Mouse (Mus musculus): ENCODE data around the gene Cebpg. TPM values are rescaled to one million over a fixed set of nuclear protein-coding genes. Genes with fewer than 3 reads are reported as not detected.

Gene Cebpg
- polyA plus RNA-seq (2012; rRNA removed): 25.8 and 27.7 TPM in 2 replicates

DNA sequence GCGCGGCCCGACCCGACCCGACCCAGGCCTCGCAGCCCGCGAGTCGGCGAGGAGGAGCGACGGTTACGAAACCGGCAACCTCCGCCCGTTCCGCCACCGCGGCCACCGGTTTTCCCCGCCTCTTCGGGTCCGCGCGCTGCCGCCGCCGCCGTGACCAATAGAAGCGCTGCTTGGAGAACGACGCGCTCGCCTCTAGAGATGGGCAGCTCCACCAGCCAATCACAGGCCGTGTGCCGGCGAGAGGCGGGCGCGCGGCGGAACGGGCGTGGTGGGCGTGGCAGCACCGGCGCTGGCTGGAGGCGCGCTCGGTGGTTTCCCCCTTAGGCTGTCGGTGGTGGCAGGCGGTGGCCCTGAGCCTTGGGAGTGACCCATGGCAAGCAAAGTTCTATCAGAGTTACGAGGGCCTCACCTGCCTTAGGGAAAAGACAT lies at the start of gene Cebpg:
Gene Cebpg (minus strand): TSS at position 138 of the 429 bp plus-strand sequence.
- H3K4me1 ChIP-seq (ENCODE audit: control insufficient read depth, insufficient read depth, low read length): peaks cover 7% of the 10 kb centered on the region; the same call in 1 of the 2 replicates
- H3K27ac ChIP-seq (ENCODE audit: insufficient read depth, low read length): peak within 1 kb of the TSS; percentile 79
- H3K4me3 ChIP-seq (ENCODE audit: insufficient read depth, low read length): peak within 1 kb of the TSS; percentile 79
- TF ChIP-seq POLR2A (IDR thresholded peaks at IDR 0.05; ENCODE audit: extremely low read depth, insufficient read depth, low read length): peak; percentile 59
- no peak for TF ChIP-seq CTCF (IDR thresholded peaks at IDR 0.05; ENCODE audit: extremely low read depth, insufficient read depth, low read length)

DNA sequence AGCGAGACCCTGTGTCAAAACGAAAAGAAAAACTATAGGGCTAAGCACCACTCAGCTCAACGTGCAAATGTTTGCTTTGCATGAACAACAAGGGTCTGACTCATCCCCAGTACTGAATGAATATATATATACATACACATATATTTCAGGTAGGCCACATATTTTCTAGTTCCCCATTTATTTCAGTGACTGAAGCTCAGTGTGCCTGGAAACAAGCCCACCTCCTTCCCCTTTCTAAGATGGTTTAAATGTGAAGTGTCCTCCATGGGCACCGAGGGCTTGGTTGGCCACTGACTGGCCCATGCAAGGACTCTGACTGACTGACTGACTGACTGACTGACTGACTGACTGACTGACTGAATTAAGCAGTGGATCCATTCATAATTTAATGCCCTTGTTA lies 43.2 kb upstream of the Cebpg start:
- TF ChIP-seq CTCF (IDR thresholded peaks at IDR 0.05; ENCODE audit: extremely low read depth, insufficient read depth, low read length) (no peak), POLR2A (IDR thresholded peaks at IDR 0.05; ENCODE audit: extremely low read depth, insufficient read depth, low read length) (no peak)
- Histone ChIP-seq H3K4me3 (ENCODE audit: insufficient read depth, low read length) (no peak overlapping the region), H3K27ac (ENCODE audit: insufficient read depth, low read length) (no peak overlapping the region), H3K4me1 (ENCODE audit: control insufficient read depth, insufficient read depth, low read length) (no peaks in the 10 kb centered on the region)

DNA sequence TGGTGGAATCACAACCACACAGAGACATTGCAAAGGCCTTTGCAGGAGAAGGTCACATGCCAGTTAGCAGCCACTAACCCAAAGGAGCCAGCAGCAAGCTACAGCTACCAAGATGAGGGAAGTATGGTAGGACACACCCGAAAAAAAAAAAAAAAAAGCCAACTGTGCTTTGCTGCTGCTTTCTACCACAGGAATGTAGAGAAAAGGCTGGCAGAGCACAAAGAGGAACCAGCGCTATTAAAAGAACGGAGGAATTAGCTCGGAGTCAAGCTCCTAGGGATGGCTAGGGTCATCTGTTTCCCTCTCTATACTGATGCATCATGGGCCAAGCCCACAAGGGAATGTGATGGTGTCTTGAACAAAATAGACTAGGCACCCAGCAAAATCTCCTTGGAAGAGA lies 42.4 kb upstream of the Cebpg start:
- Histone ChIP-seq H3K4me3 (ENCODE audit: insufficient read depth, low read length) (no peak overlapping the region), H3K4me1 (ENCODE audit: control insufficient read depth, insufficient read depth, low read length) (no peaks in the 10 kb centered on the region), H3K27ac (ENCODE audit: insufficient read depth, low read length) (no peak overlapping the region)
- TF ChIP-seq CTCF (IDR thresholded peaks at IDR 0.05; ENCODE audit: extremely low read depth, insufficient read depth, low read length) (no peak), POLR2A (IDR thresholded peaks at IDR 0.05; ENCODE audit: extremely low read depth, insufficient read depth, low read length) (no peak)

DNA sequence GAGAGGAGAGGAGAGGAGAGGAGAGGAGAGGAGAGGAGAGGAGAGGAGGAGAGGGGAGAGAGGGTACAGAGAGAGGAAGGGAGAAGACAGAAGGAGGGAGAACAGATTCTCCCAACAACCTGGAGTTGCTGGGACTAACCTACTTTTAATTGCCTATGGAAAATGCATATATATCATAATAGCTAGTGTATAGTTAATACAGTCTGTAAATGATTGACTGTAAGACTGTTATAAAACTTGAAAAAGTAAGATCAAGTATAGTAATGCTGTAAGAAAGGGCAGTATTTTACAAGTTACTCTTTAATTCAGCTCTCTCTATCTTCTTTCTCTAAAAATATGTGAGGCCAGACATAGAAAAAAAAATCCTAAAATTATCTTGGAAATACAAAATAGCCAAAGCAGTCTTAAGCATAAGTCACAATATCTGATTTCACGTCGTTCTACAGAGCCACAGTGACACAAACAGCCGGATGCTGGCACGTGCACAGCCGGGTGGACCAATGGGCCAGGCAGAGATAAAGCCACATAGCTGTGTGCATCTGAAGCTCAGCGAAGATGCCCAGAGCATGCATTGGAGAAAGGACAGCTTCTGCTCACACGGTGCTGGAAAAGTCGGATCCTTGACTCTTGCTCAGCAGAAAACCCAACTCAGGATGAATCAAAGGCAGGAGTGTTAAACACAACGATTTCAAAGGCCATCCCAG lies 38.8 kb upstream of the Cebpg start:
- Histone ChIP-seq H3K4me1 (ENCODE audit: control insufficient read depth, insufficient read depth, low read length) (no peaks in the 10 kb centered on the region; the same call in 1 of the 2 replicates), H3K4me3 (ENCODE audit: insufficient read depth, low read length) (no peak overlapping the region), H3K27ac (ENCODE audit: insufficient read depth, low read length) (no peak overlapping the region)
- TF ChIP-seq CTCF (IDR thresholded peaks at IDR 0.05; ENCODE audit: extremely low read depth, insufficient read depth, low read length) (no peak), POLR2A (IDR thresholded peaks at IDR 0.05; ENCODE audit: extremely low read depth, insufficient read depth, low read length) (no peak)

DNA sequence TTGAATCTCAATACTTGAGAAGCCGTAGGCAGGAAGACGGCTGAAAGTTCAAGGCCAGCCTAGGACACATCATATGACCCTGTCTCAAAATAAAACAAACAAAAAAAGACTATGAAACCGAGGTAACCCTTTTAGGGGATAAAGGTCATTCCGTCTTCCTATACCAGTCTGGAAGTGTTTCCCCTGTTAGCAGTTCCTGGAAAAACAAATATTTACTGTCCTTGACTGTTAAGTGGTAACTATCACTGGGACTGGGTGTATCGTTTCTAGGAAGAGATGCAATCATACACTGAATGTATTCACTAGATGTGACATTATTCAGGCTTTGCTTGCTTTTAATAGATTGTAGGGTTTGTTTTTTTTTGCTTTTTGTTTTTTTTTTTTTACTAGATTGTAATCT lies 34.2 kb upstream of the Cebpg start:
- Histone ChIP-seq H3K4me3 (ENCODE audit: insufficient read depth, low read length) (no peak overlapping the region), H3K27ac (ENCODE audit: insufficient read depth, low read length) (no peak overlapping the region), H3K4me1 (ENCODE audit: control insufficient read depth, insufficient read depth, low read length) (no peaks in the 10 kb centered on the region; the same call in 1 of the 2 replicates)
- TF ChIP-seq CTCF (IDR thresholded peaks at IDR 0.05; ENCODE audit: extremely low read depth, insufficient read depth, low read length) (no peak), POLR2A (IDR thresholded peaks at IDR 0.05; ENCODE audit: extremely low read depth, insufficient read depth, low read length) (no peak)

DNA sequence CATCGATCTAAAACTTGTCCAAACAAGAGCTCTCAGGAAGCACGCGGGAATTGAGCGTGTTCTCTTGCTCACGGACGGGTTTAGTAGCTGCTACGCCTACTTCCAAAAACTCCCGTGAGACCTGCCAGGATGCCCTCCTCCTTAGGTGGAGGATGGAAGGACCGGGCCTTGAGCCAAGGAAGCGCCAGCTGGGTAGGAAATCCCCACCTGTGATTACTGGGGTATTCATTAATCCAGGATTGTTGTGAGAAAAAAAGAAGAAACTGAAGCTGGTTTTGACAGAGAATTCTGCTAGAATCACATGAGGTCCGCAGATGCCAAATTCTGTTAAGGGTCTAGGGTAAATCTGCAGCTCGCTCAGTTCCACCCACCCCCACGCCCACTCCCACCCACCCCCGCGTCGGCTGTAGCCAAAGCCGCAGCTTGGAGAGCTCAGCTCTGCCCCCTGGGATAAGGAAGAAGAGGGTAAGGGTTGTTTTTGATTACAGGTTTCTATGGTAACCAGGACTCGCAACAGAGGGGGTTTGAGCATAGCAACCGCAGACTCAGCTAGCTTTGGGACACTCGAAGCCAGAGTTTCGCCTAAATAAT lies 30.0 kb upstream of the Cebpg start:
- Histone ChIP-seq H3K4me3 (ENCODE audit: insufficient read depth, low read length) (no peak overlapping the region), H3K27ac (ENCODE audit: insufficient read depth, low read length) (no peak overlapping the region), H3K4me1 (ENCODE audit: control insufficient read depth, insufficient read depth, low read length) (no peaks in the 10 kb centered on the region)
- TF ChIP-seq POLR2A (IDR thresholded peaks at IDR 0.05; ENCODE audit: extremely low read depth, insufficient read depth, low read length) (no peak), CTCF (IDR thresholded peaks at IDR 0.05; ENCODE audit: extremely low read depth, insufficient read depth, low read length) (no peak)

DNA sequence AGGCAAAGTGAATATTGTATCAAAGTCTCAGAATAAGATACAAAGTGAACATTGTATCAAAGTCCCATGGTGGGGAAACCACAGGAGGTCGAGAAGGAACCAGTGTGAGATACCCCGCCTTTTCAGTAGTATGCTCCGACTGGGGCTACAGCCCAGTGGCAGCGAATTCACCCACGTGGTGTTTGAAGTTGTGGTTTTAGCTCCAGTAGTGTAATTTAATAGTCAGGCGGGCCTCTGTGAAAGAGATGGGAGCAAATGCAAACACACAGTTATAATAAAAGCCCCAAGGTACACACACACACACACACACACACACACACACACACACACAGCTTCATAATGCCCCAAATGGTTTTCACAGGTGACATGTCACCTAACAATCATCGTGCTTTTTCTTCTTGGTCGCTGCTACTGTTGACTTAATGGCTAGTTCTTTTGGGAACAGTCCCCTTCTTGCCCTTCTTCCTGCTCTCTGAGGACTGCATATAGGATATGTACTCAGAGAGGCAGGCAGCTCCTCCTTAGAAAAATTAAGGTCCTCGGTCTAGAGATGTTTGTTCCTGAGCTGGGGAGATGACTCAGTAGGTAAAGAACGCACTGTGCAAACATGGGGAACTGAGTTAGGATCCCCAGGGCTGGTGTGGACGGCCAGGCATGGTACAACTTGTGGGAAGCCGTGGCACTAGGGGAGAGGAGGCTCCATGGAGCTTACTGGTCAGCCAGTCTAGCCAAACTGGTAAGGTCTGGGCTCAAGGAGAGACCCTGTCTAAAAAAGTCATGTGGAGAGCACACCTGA lies 28.4 kb upstream of the Cebpg start:
- no peak overlapping the region for H3K4me3 ChIP-seq (ENCODE audit: insufficient read depth, low read length)
- TF ChIP-seq CTCF (IDR thresholded peaks at IDR 0.05; ENCODE audit: extremely low read depth, insufficient read depth, low read length): no peak
- TF ChIP-seq POLR2A (IDR thresholded peaks at IDR 0.05; ENCODE audit: extremely low read depth, insufficient read depth, low read length): no peak
- no peaks in the 10 kb centered on the region for H3K4me1 ChIP-seq (ENCODE audit: control insufficient read depth, insufficient read depth, low read length)
- H3K27ac ChIP-seq (ENCODE audit: insufficient read depth, low read length): no peak overlapping the region

DNA sequence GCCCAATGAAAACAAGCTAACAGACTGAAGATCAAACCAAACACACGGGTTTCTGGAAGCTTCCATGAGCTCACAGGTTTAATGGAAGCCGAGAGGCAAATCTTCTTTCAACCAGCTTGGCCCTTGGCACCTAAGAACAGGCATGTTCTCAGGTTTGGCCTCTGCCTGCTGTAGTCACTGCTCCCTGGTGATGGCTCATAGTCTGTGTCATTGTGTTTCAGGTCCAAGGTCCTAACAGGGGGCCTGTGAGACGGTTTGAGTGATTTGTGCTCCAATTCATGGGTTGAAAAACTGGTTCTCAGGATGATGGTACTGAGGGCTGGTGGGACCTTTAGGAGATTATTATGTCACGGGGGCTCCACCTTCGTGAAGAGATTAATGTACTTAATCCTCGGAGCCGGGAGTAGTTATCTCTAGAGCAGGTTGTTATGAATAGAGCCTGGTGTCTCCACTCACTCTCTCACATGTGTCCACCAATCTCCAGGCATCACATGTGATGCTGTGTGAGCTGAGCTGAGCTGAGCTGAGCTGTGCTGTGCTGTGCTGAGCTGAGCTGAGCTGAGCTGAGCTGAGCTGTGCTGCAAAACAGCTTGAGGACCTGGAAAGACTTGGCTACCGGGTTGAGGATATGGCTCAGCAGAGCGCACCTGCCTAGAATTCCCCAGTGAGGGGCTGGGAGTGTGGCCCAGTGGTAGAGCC lies 25.2 kb upstream of the Cebpg start:
- H3K27ac ChIP-seq (ENCODE audit: insufficient read depth, low read length): peak overlapping the region; percentile 63; the same call in 1 of the 2 replicates
- no peak overlapping the region for H3K4me3 ChIP-seq (ENCODE audit: insufficient read depth, low read length)
- TF ChIP-seq CTCF (IDR thresholded peaks at IDR 0.05; ENCODE audit: extremely low read depth, insufficient read depth, low read length): no peak
- TF ChIP-seq POLR2A (IDR thresholded peaks at IDR 0.05; ENCODE audit: extremely low read depth, insufficient read depth, low read length): no peak
- H3K4me1 ChIP-seq (ENCODE audit: control insufficient read depth, insufficient read depth, low read length): no peaks in the 10 kb centered on the region

DNA sequence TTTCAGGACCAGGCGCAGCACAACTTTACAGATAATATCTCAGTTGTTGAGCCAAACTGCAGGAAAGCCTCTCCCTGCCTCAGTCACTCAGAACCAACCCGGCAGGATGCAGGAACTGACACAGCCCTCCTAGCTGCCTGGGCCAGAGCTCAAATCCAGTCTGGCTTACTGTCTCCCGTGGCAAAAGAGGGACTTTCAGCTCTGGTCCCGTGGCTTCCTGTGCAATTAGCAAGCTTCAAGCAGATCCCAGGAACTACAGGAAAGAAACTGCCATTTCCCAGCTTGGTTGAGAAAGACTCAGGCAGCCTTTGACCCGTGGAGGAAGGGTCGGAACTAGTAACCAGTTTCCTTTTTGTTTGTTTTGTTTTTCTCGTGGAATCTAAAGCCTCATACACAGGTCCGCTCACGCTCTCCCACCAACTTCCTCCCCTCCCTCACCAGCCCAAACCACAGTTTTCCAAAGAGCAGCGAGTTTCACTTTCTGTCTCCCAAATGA lies 24.5 kb upstream of the Cebpg start:
- H3K27ac ChIP-seq (ENCODE audit: insufficient read depth, low read length): peak overlapping the region; percentile 63
- no peak overlapping the region for H3K4me3 ChIP-seq (ENCODE audit: insufficient read depth, low read length)
- TF ChIP-seq POLR2A (IDR thresholded peaks at IDR 0.05; ENCODE audit: extremely low read depth, insufficient read depth, low read length) (no peak), CTCF (IDR thresholded peaks at IDR 0.05; ENCODE audit: extremely low read depth, insufficient read depth, low read length) (no peak)
- no peaks in the 10 kb centered on the region for H3K4me1 ChIP-seq (ENCODE audit: control insufficient read depth, insufficient read depth, low read length)

All from cortical plate, adult 2 months (tissue).